Mouse (Mus musculus) cerebellum, adult 9-10 months (tissue): Measurements from ENCODE around the gene Gm3500.
"Not testable (repeated sequence)": the region's sequence is repeated elsewhere in the genome, so short reads cannot be mapped to it uniquely, and the experiment has no call there.

Experiments
- DNase-seq: peaks from one replicate; pipeline ENCODE4 v3.0.0; 2022

The Gm3500 gene

DNA sequence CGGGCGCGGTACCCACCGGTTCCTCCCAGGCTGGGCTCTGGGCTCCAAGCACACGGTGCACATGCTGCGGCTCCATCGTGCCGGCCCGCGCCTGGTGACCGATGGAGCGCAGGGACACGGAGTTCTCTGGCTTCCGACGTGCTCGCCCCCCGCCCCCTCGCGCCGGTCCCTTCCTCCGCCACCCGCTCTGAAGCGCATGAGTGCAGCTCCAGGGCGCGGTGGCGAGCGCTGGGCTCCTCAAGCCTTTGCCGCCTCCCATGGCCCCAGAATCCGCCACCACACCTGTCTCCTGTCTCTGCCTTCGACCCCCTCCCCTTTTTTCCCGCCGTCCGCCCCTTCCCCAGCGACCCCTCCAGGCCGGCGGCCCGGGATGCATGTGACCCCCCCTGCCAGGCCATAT, at the start of gene Gm3500:
Gene Gm3500 (minus strand): TSS at position 101 of the 400 bp plus-strand sequence.
- DNase-seq = not testable (repeated sequence)

DNA sequence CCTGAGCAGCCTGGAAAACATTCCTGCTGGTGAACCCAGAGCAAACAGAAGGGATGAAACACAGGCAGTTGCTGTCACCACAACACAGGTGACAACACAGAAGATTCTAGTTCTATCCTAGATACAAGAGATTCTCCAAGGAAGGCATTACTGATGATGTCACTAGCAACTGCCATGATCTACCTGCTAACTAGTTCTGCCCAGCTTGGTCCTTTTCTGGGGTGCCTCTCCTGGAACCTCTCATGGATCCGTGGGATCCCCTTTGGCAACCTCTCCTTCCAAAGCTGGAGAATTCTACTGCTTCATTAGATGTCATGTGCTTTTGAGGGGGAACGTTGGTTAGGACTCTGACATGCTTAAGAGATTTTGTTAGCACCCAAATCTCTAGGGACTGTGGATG, 54.0 kb downstream of the Gm3500 start, which contains the start of gene Gm3542:
Gene Gm3542 (minus strand): TSS at position 101 of the 400 bp plus-strand sequence.
- DNase-seq = not testable (repeated sequence)
